In the genomic region with DNA sequence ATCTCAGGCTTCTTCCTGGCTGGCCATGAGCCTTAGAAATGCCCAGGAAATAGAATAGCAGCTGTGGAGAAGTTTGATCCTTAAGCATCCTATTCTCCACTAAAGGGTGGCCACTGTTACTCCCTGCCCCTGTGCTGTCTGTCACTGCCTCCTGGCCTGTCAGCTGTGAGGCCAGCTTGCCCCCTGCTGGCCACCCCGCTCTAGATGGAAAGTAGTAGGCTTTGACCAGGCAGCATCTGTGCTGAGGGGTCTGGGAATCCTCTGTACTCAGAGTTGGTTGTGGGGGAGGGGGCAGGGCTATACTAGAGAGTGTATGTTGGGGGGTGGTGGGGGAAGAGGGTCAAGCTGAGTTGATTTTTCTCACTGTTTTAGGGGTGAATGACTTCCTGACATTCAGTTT, we compare ENCODE assay signal across 8 mouse cellular contexts.
DNase-seq lines count a peak whose midpoint lies in the region; ATAC-seq and TF ChIP-seq lines count a peak whose summit lies in the region.

No protein-coding gene starts in this region.

- no peak overlapping the region for H3K4me2 ChIP-seq in liver, embryonic 12.5 days
- H3K4me2 ChIP-seq in intestine, postnatal 0 days (replicated peaks; ENCODE audit: low read depth), result no peak overlapping the region
- no peak overlapping the region for H3K4me2 ChIP-seq in midbrain, embryonic 12.5 days (replicated peaks)

- no peak for ATAC-seq in liver, embryonic 12.5 days
- no peak for ATAC-seq in intestine, postnatal 0 days
- peak; percentile 92 for ATAC-seq in midbrain, embryonic 12.5 days (ENCODE audit: low FRiP score, low read depth)

- intact Hi-C loops in left cerebral cortex, postnatal 14 days (cut with DNase I), result loop anchor here (2.0 kb wide), 2 partner anchors 776 to 890 kb away; no protein-coding TSS in a partner anchor

- no peaks in the 10 kb centered on the region for H3K36me3 ChIP-seq in liver, embryonic 12.5 days
- H3K36me3 ChIP-seq in intestine, postnatal 0 days (ENCODE audit: control insufficient read depth, insufficient read depth), result no peaks in the 10 kb centered on the region
- no peaks in the 10 kb centered on the region for H3K36me3 ChIP-seq in midbrain, embryonic 12.5 days

- no peak overlapping the region for H3K27ac ChIP-seq in liver, embryonic 12.5 days
- H3K27ac ChIP-seq in intestine, postnatal 0 days (ENCODE audit: low read depth, low read length), result no peak overlapping the region
- no peak overlapping the region for H3K27ac ChIP-seq in midbrain, embryonic 12.5 days (replicated peaks)

- no peaks in the 10 kb centered on the region for H3K27me3 ChIP-seq in liver, embryonic 12.5 days (replicated peaks)
- H3K27me3 ChIP-seq in intestine, postnatal 0 days (replicated peaks; ENCODE audit: control insufficient read depth, insufficient read depth, low read length), result no peaks in the 10 kb centered on the region
- no peaks in the 10 kb centered on the region for H3K27me3 ChIP-seq in midbrain, embryonic 12.5 days

- peak; percentile 85 for TF ChIP-seq CTCF in intestine, postnatal 0 days (IDR thresholded peaks at IDR 0.05; ENCODE audit: low read depth)

- H3K9ac ChIP-seq in liver, embryonic 12.5 days, result no peak overlapping the region
- no peak overlapping the region for H3K9ac ChIP-seq in intestine, postnatal 0 days (ENCODE audit: low read depth, low read length)
- H3K9ac ChIP-seq in midbrain, embryonic 12.5 days (replicated peaks), result no peak overlapping the region

- no peaks in the 10 kb centered on the region for H3K9me3 ChIP-seq in liver, embryonic 12.5 days (replicated peaks)
- H3K9me3 ChIP-seq in intestine, postnatal 0 days (ENCODE audit: control insufficient read depth), result no peaks in the 10 kb centered on the region
- no peaks in the 10 kb centered on the region for H3K9me3 ChIP-seq in midbrain, embryonic 12.5 days

- DNase-seq in liver, result peak; percentile 52
- DNase-seq in embryo, embryonic 10.5 days (ENCODE audit: low spot score), result peak; percentile 73
- DNase-seq in heart, adult 11 months, result peak; percentile 92
- peak; percentile 22 to 55 for DNase-seq in left cerebral cortex, postnatal 14 days (ENCODE audit: low spot score in 2 of 2)
- DNase-seq in spleen, postnatal 36 days (ENCODE audit: low spot score in 2 of 2), result peak; percentile 12 to 16

- no peak overlapping the region for H3K4me3 ChIP-seq in liver, embryonic 12.5 days
- H3K4me3 ChIP-seq in intestine, postnatal 0 days (ENCODE audit: low read depth, low read length), result no peak overlapping the region
- H3K4me3 ChIP-seq in midbrain, embryonic 12.5 days, result no peak overlapping the region

- no peaks in the 10 kb centered on the region for H3K4me1 ChIP-seq in liver, embryonic 12.5 days
- H3K4me1 ChIP-seq in intestine, postnatal 0 days (replicated peaks; ENCODE audit: control insufficient read depth, insufficient read depth, low read length), result no peaks in the 10 kb centered on the region
- no peaks in the 10 kb centered on the region for H3K4me1 ChIP-seq in midbrain, embryonic 12.5 days

- 6% methylated on average over 1 of the region's 1 CpGs for WGBS in liver, embryonic 12.5 days (ENCODE audit: insufficient replicate concordance)
- WGBS in intestine, postnatal 0 days, result 10% methylated on average over 1 of the region's 1 CpGs
- 5% methylated on average over 1 of the region's 1 CpGs for WGBS in midbrain, embryonic 12.5 days

Comparison
In these comparisons a context has a peak if more than half of its experiments do, and no peak if none do; other contexts are left out.
1. DNase-seq: peak in every context shown above with its lines; median percentile 92 in heart, adult 11 months; 73 in embryo, embryonic 10.5 days; 52 in liver; 38 in left cerebral cortex, postnatal 14 days; 14 in spleen, postnatal 36 days.